In genomic region chr10:58813081-58813800, GRCm38 (mm10) we compare ENCODE assay signal across 9 mouse cellular contexts. TPM values are rescaled to one million over a fixed set of nuclear protein-coding genes. Genes with fewer than 3 reads are reported as not detected.
DNase-seq lines count a peak whose midpoint lies in the region; ATAC-seq and TF ChIP-seq lines count a peak whose summit lies in the region.
"Had no signal": no experiment of that assay in that cellular context is flagged by ENCODE, and none has a peak within 500 bp of the region (broad histone marks: within the 10 kb centered on the region; RNA-seq: fewer than 3 reads in every experiment).

Gene Sh3rf3 (plus strand): TSS chr10:58813359.

- H3K4me3 ChIP-seq in brown adipose tissue, adult 24 weeks (ENCODE audit: insufficient read depth, low read depth, low read length): peak within 1 kb of the TSS; percentile 61
- peak within 1 kb of the TSS; percentile 79 for H3K4me3 ChIP-seq in forebrain, embryonic 14.5 days (ENCODE audit: low read depth, low read length)
- H3K4me3 ChIP-seq in hindbrain, embryonic 16.5 days (ENCODE audit: low read length): peak within 1 kb of the TSS; percentile 79
- peak within 1 kb of the TSS; percentile 70 for H3K4me3 ChIP-seq in limb, embryonic 10.5 days
- H3K4me3 ChIP-seq in midbrain, embryonic 12.5 days: peak within 1 kb of the TSS; percentile 60
- H3K4me3 ChIP-seq: erythroblast, embryonic 14.5 days had no signal

- no peak for DNase-seq in Patski (ENCODE audit: low read depth, low spot score)
- peak; percentile 58 for DNase-seq in forebrain, embryonic 14.5 days (ENCODE audit: low spot score)
- peak; percentile 69 for DNase-seq in limb, embryonic 10.5 days (ENCODE audit: low spot score)
- DNase-seq in splenic B cell, adult 2 months (ENCODE audit: low read depth, low spot score): peak; percentile 11
- DNase-seq in spleen, adult 12 weeks (ENCODE audit: low spot score): no peak

- H3K9ac ChIP-seq in forebrain, embryonic 14.5 days (ENCODE audit: low read length): peak within 1 kb of the TSS; percentile 77
- H3K9ac ChIP-seq in hindbrain, embryonic 16.5 days (ENCODE audit: low read depth, low read length): peak within 1 kb of the TSS; percentile 72
- peak within 1 kb of the TSS; percentile 46 for H3K9ac ChIP-seq in midbrain, embryonic 12.5 days (replicated peaks)

- H3K4me1 ChIP-seq in brown adipose tissue, adult 24 weeks (ENCODE audit: control insufficient read depth, insufficient read depth, insufficient read length, low read length): peaks cover 2% of the 10 kb centered on the region; the same call in 1 of the 2 replicates
- H3K4me1 ChIP-seq in forebrain, embryonic 14.5 days (ENCODE audit: control insufficient read depth, insufficient read depth, low read length): peaks cover 12% of the 10 kb centered on the region; the same call in 1 of the 2 replicates
- peaks cover 10% of the 10 kb centered on the region for H3K4me1 ChIP-seq in hindbrain, embryonic 16.5 days (ENCODE audit: control insufficient read depth, insufficient read depth, low read depth, low read length)
- peaks cover 17% of the 10 kb centered on the region for H3K4me1 ChIP-seq in limb, embryonic 10.5 days
- peaks cover 17% of the 10 kb centered on the region; the same call in 1 of the 2 replicates for H3K4me1 ChIP-seq in midbrain, embryonic 12.5 days

- H3K9me3 ChIP-seq in forebrain, embryonic 14.5 days (replicated peaks; ENCODE audit: control insufficient read depth, low read length): no peaks in the 10 kb centered on the region
- H3K9me3 ChIP-seq in hindbrain, embryonic 16.5 days (ENCODE audit: control insufficient read depth, low read length): no peaks in the 10 kb centered on the region
- no peaks in the 10 kb centered on the region for H3K9me3 ChIP-seq in limb, embryonic 10.5 days (replicated peaks)
- no peaks in the 10 kb centered on the region for H3K9me3 ChIP-seq in midbrain, embryonic 12.5 days

- H3K27ac ChIP-seq in brown adipose tissue, adult 24 weeks (replicated peaks; ENCODE audit: low read depth, low read length): no peak within 1 kb of the TSS
- peak within 1 kb of the TSS; percentile 86 for H3K27ac ChIP-seq in forebrain, embryonic 14.5 days (ENCODE audit: low read depth, low read length)
- peak within 1 kb of the TSS; percentile 57 for H3K27ac ChIP-seq in hindbrain, embryonic 16.5 days (ENCODE audit: low read depth, low read length)
- H3K27ac ChIP-seq in limb, embryonic 10.5 days: peak within 1 kb of the TSS; percentile 73
- no peak within 1 kb of the TSS for H3K27ac ChIP-seq in midbrain, embryonic 12.5 days (replicated peaks)

- no peaks in the 10 kb centered on the region for H3K36me3 ChIP-seq in forebrain, embryonic 14.5 days (ENCODE audit: control insufficient read depth, insufficient read depth, low read length)
- H3K36me3 ChIP-seq in hindbrain, embryonic 16.5 days (ENCODE audit: control insufficient read depth, insufficient read depth, low read length): no peaks in the 10 kb centered on the region
- H3K36me3 ChIP-seq in limb, embryonic 10.5 days: no peaks in the 10 kb centered on the region
- no peaks in the 10 kb centered on the region for H3K36me3 ChIP-seq in midbrain, embryonic 12.5 days
- no peaks in the 10 kb centered on the region for H3K36me3 ChIP-seq in splenic B cell, adult 2 months (ENCODE audit: control insufficient read depth, insufficient read depth, low read length, poor library complexity, severe bottlenecking)

- peaks cover 47% of the 10 kb centered on the region for H3K27me3 ChIP-seq in Patski
- no peaks in the 10 kb centered on the region; the same call in 1 of the 2 replicates for H3K27me3 ChIP-seq in forebrain, embryonic 14.5 days (replicated peaks; ENCODE audit: control insufficient read depth, insufficient read depth, low read length)
- H3K27me3 ChIP-seq in hindbrain, embryonic 16.5 days (replicated peaks; ENCODE audit: control insufficient read depth, insufficient read depth, low read length): peaks cover 11% of the 10 kb centered on the region
- H3K27me3 ChIP-seq in limb, embryonic 10.5 days (ENCODE audit: low read depth, poor library complexity, severe bottlenecking): peaks cover 58% of the 10 kb centered on the region
- H3K27me3 ChIP-seq in midbrain, embryonic 12.5 days: peaks cover 41% of the 10 kb centered on the region
- H3K27me3 ChIP-seq in splenic B cell, adult 2 months (ENCODE audit: control insufficient read depth, insufficient read depth, low read length, poor library complexity, severe bottlenecking): no peaks in the 10 kb centered on the region

- ATAC-seq in Patski: peak; percentile 29
- ATAC-seq in forebrain, embryonic 14.5 days: peak; percentile 63
- peak; percentile 45 for ATAC-seq in hindbrain, embryonic 16.5 days
- ATAC-seq in midbrain, embryonic 12.5 days (ENCODE audit: low FRiP score, low read depth): peak; percentile 57

- POLR2A ChIA-PET in Patski (lab: Charles Lee): no interaction called here

- CTCF ChIA-PET in Patski (lab: Charles Lee): interaction anchor here (0.8 kb wide), 1 partner anchor 248 kb away, joined by 3 read pairs; no protein-coding TSS in a partner anchor

- H3K4me2 ChIP-seq in forebrain, embryonic 14.5 days (ENCODE audit: low read length): peak within 1 kb of the TSS; percentile 98
- H3K4me2 ChIP-seq in hindbrain, embryonic 16.5 days (ENCODE audit: low read length): peak within 1 kb of the TSS; percentile 99
- peak within 1 kb of the TSS; percentile 100 for H3K4me2 ChIP-seq in midbrain, embryonic 12.5 days (replicated peaks)

- WGBS in forebrain, embryonic 14.5 days: under 1% methylated on average over 66 of the region's 79 CpGs
- under 1% methylated on average over 53 of the region's 79 CpGs for WGBS in hindbrain, embryonic 16.5 days
- WGBS in limb, embryonic 10.5 days: under 1% methylated on average over 79 of the region's 79 CpGs
- WGBS in midbrain, embryonic 12.5 days: 0% methylated on average over 77 of the region's 79 CpGs

- in situ Hi-C loops in Patski (cut with MboI; ENCODE audit: low pct_unique_long_range_greater_than_20kb): loop anchor here (5.0 to 25.0 kb wide), 3 partner anchors 174 to 472 kb away; no protein-coding TSS in a partner anchor

- TF ChIP-seq CTCF in Patski (IDR thresholded peaks at IDR 0.05): no peak

RNA-seq across cellular contexts. Expression of gene Sh3rf3, which starts in this region (rescaled TPM):
- polyA plus RNA-seq in Patski (2021): 1.7 TPM
- 0.63 and 0.95 TPM in 2 replicates for polyA plus RNA-seq in brown adipose tissue, adult 24 weeks (2012; ENCODE audit: insufficient read depth, insufficient read length, missing spikeins)
- polyA plus RNA-seq in forebrain, embryonic 14.5 days (2014; fragmentation: Nextera tagmentation; extraction: Ambion mirVana): 5.8 and 10.3 TPM in 2 replicates
- polyA plus RNA-seq in hindbrain, embryonic 16.5 days (2015; fragmentation: Nextera tagmentation; extraction: Ambion mirVana): 2.5 and 2.7 TPM in 2 replicates
- 0.14 and 0.24 TPM in 2 replicates for polyA plus RNA-seq in limb, embryonic 10.5 days (2016; fragmentation: Nextera tagmentation; extraction: Ambion mirVana)
- 0.97 and 1.7 TPM in 2 replicates for polyA plus RNA-seq in midbrain, embryonic 12.5 days (2016; fragmentation: Nextera tagmentation; extraction: Ambion mirVana)
- polyA plus RNA-seq: erythroblast, embryonic 14.5 days had no signal

Comparison
In these comparisons a context has a peak if more than half of its experiments do, and no peak if none do; other contexts are left out.
1. Peak in DNase-seq, H3K4me3 ChIP-seq and H3K27ac ChIP-seq in limb, embryonic 10.5 days; RNA of the gene not detected or under 1 TPM.
2. DNase-seq: peak in forebrain, embryonic 14.5 days (single experiment) and splenic B cell, adult 2 months (single experiment); none in Patski (single experiment) and spleen, adult 12 weeks (single experiment).
3. H3K27ac ChIP-seq: peak in forebrain, embryonic 14.5 days (single experiment) and hindbrain, embryonic 16.5 days (single experiment); none in brown adipose tissue, adult 24 weeks (single experiment) and midbrain, embryonic 12.5 days (single experiment).
4. Peak in every context shown above with its lines, with median percentiles within 50 percentile points of each other: ATAC-seq, H3K4me3 ChIP-seq, H3K4me2 ChIP-seq and H3K9ac ChIP-seq.